Mouse (Mus musculus): ENCODE measurements around the gene Capns2. TPM values are rescaled to one million over a fixed set of nuclear protein-coding genes. Genes with fewer than 3 reads are reported as not detected.

The Capns2 gene
- 10 to 100 TPM; 10.4 to 16.2 TPM for total RNA-seq (2023)

DNA sequence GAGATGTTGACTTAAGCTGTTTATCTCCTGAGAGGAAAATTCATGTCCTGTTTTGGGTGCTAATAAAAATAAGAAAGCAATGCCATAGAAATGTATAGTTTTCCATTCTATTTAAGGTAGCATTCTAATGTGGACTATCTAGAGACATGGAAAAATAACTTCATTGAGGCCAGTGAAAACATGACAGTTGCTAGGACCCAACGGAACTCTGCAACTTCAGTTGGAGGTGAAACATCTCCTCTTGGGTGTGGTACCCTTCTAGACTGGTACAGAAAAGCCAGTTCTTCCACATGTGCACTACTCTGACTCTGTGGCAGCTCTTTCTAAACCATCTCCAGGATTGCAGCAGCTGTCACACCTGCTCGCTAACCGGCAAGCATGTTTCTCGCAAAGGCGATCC, at the start of gene Capns2:
TSS of gene Capns2 (plus strand) at position 301 of the 400 bp plus-strand sequence.

DNA sequence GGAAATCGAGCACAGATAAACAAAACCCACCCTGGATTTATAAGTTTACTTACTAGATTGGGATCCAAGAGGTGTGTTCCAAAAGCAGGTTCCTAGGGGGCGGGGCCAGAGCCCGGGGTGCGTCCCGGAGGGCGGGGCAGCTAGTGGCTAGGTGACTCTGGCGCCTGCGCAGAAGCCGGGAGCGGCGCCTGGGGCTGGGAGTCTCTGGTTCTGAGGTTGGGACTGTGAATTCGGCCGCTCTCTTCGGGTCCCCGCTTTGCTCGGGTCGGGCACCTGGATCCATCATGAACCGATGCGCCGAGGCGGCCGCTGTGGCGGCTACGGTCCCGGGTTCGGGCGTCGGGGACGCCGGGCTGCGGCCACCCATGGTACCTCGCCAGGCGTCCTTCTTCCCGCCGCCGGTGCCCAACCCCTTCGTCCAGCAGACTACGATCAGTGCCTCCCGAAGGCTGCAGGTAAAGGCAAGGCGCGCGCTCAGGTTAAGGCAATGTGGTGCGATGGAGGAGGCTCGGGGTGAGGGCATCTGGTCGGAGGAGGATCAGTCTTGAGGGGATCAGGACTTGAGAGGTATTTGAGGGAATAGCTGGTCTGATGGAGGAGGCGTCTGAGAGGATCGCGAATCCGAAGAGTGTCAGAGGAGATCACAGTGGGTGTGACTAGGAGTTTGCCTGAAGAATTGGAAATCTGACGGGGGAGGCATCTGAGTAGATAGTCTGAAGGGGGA, 45.9 kb upstream of the Capns2 start, which contains the start of gene Lpcat2:
TSS of gene Lpcat2 (plus strand) at position 169 of the 724 bp plus-strand sequence.

Other genes with a start within 250 kb of the Capns2 start
- gene Irx6, start 227.1 kb upstream of the Capns2 start, total RNA-seq (2023): not detected
- gene Mmp2, start 74.1 kb upstream of the Capns2 start, total RNA-seq (2023): 1 to 10 TPM in 1 of 2 experiments, under 1 TPM in 1; 0.76 to 1.3 TPM
- gene Lpcat2, start 46.1 kb upstream of the Capns2 start, total RNA-seq (2023): 100 to 1,000 TPM; 110 to 119 TPM
- 1 to 10 TPM; 1.1 to 1.7 TPM for gene Slc6a2, start 58.7 kb downstream of the Capns2 start, total RNA-seq (2023)
- not detected for gene Ces1a, start 146.8 kb downstream of the Capns2 start, total RNA-seq (2023)
- gene Ces1b, start 178.6 kb downstream of the Capns2 start, total RNA-seq (2023): not detected
- gene Ces1c, start 229.9 kb downstream of the Capns2 start, total RNA-seq (2023): not detected

Measured in neutrophil, adult 59 days (primary cell).